Mouse (Mus musculus): ENCODE data around the gene Gnmt. TPM values are rescaled to one million over a fixed set of nuclear protein-coding genes. Genes with fewer than 3 reads are reported as not detected.

The Gnmt gene
- total RNA-seq (2022), result 1 to 10 TPM in 2 of 4 experiments, under 1 TPM in 1, not detected in 1; 0.61 to 1.6 (median 1.2) TPM

DNA sequence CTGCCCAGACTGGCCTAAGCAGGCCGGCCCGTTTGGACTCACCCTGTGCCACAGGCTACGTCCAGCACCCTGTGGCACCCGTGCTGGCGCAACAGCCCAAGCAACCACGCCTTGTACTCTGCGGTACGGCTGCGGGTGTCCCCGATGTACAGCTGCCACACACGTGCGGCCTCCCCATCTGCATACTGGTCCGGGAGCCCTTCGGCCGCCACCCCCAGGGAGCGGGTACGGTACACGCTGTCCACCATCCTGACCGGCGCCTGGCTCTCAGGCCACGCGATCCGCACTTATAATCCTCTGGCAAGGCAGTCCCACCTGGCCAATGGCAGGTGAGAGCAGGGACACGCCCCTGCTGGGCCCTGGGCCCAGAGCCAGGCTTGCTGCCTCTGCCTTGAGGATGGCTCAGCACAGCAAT lies at the start of gene Gnmt:
TSS of gene Gnmt (minus strand) at position 265 of the 415 bp plus-strand sequence.
- DNase-seq (ENCODE audit: low spot score in 2 of 2), result no peak

DNA sequence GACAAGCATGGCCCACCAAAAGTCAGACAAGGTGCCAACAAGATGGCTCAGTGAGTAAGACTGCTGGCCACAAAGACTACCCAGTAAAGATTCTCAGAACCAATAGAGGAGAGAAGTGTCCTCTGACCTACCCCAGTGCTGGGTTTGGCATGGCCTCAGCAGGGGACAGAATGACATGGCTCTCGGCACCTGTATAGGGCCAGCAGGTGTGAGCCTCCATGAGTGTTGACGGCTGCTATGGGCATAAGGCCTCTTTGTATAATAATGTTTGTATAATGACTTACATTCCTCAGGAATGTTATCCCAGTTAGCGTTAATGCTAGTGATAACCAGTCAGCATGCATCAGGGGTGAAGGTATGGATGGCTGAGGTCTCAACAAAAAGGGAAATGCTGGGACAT lies 47.1 kb upstream of the Gnmt start:
- no peak for DNase-seq (ENCODE audit: low spot score in 2 of 2)

DNA sequence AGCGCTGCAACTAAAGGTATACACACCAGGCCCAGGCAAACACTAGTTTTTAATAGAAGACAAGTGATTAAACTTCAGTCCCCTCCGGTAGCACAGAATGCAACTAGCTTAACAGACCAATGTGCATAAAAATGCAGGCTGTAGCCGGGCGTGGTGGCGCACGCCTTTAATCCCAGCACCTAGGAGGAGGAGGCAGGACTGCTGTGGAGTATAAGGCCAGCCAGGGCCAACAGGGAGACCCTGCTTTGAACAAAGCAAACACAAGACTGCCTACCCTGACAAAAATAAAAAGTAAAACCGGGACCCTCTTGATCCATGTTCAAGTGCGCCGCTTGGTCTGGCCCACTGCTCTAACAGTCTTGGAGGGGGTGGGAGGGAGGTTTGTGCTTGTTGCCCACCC lies 46.1 kb upstream of the Gnmt start:
- no peak for DNase-seq (ENCODE audit: low spot score in 2 of 2)

DNA sequence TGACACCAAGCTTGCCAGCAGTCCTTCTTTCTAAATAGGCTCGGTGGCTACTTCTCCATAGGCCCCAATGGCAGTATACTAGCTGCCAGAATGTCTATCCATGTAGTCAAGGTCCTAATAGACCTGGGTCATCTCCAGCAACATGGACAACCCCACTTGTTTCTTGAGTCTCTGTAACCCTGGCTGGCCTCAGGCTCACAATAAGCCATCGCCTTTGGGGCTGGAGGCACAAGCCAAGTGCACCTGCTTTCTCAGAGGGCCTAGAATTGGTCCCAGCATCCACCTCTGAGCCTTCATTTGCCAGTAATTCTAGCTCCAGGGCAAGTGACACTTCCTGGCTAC lies 45.1 kb upstream of the Gnmt start:
- DNase-seq (ENCODE audit: low spot score in 2 of 2), result no peak

DNA sequence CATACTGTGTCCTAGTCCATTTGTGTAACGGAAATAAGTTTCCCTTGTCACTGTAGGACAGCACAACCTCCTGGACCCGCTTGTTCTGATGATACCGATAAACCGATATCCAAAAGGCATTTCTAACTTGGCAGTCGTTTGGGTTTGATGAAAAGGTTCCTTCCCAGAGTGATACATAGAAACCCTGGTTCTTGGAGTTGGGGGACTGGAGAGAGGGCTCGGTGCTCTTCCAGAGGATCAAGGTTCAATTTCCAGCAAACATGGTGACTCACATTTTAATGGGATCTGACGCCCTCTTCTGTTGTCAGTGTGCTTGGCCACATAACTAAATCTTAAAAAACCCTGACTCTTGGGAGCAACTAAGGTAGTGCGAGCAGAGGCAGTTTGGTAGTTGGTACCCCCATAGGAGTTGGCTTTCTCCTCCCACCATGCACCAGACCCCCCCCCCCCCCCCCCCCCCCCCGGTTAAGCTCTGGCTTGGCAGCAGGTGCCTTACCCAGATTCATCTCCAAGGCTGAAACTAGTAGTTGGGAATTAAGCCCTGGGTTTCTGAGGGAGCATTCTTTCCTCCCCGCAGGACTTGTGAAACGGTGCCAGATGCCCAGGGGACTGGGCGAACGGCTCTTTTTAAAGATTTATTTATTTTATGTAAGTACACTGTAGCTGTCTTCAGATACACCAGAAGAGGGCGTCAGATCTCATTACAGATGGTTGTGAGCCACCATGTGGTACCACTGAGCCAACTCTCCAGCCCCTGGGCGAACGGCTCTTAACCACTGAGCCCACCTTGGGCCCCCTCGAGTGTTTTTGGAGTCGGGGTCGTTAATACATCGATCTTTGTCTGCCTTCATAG lies 44.5 kb upstream of the Gnmt start:
- no peak for DNase-seq (ENCODE audit: low spot score in 2 of 2)

DNA sequence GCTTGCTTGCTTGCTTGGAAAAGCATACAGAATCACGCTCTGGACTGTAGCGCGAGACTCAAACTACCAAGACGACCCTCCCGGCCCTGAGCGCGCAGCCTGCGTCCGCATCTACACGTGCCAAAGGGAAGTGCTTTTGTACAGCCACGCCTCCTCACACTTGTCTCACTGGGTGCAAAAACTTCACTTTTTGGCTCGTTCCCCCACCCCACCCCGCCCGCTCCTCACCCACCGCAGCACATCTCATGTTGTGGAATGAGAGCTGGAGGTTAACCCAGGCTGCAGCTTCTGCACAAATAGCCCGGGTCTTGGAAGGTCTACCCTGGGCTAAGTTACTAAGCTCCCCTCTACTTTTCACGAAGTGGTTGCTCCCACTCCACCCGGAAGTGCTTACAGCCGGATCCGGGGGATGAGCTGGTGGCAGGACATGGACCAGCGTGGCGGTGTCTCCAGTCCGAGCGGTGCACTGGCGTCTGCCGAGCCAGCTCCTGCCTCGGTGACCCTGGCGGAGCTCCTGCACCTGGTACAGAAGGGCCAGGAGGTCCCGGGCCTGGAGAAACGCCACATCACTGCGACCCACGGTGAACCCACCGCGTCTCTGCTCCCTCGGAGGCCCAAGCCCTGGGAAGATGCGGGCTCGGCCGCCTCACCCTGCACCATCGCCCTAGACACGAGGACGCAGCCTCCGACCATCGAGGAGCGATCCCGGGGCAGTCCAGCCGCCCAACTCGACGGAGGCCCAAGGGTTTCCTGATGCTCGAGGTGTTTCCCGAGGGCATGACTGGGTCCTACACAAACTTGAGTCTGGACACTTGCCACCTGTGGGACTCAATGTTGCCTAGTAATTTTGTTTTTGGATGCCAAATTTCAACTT lies 43.7 kb upstream of the Gnmt start, which contains the start of gene 2310039H08Rik:
TSS of gene 2310039H08Rik (plus strand) at position 232 of the 874 bp plus-strand sequence.
- DNase-seq (ENCODE audit: low spot score in 2 of 2), result peak; percentile 79 to 81

DNA sequence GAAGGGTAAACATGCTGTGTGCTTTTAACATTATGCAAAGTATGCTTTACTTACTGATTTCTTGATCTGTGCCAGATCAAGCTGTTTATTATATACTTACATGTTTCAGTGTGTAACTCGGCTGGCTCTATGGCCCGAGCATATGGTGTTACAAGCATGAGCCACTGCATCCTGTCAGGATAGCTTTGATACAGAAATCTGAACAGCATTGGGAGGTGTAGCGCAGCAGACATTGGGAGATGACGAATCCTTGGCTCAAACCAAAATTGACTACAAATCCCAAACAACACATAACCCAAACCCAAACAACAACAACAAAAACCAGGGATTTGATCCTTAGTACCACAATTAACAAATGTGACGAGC lies 43.1 kb upstream of the Gnmt start:
- DNase-seq (ENCODE audit: low spot score in 2 of 2), result no peak

DNA sequence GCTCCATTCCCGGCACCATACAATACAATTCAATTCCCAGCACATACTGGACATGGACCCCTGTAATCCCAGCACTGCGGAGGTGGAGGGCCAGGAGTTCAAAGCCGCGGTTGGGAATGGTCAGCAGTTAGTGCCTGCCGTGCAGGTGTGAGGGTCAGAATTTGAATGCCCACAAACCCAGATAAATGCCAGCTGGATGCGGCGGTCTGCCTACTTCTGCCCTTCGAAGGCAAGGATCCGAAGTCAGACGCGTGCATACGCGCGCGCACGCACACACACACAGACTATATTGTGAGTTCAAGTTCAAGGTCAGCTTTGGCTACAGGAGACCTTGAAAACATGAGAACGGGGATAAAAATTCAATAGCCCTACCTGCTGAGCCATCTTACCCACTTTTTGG lies 42.6 kb upstream of the Gnmt start:
- DNase-seq (ENCODE audit: low spot score in 2 of 2), result no peak

DNA sequence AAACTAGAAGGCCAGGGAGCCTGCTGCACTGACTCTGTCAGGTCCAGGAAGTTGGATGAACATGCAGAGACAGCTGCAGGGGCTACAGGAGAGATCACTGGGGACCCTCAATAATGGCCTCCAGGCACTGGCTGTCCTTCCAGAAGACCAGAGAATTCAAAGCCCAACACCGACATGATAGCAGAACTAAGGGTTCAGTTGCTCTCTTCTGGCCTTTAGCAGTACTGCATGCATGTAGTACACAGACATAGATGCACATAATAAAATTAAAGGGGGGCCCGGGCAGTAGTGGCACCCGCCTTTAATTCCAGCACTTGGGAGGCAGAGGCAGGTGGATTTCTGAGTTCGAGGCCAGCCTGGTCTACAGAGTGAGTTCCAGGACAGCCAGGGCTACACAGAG lies 42.1 kb upstream of the Gnmt start:
- no peak for DNase-seq (ENCODE audit: low spot score in 2 of 2)

DNA sequence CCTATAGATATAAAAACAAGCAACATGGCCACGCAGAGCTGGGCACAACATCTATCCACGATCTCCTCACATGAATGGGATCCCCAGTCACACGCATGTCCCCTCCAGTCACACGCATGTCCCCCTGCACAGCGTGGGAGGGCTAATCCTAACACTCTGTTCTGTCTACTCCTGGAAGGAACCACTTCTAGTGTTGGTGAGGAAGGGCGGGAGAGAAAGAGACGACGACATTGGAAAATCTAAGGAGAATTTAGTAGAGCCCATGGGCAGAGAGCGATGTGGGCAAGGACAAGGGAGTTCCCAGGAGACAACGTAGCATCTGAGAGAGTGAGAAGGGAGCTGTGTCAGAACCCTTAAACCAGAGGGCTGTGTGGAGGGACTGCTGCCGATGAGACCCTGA lies 41.6 kb upstream of the Gnmt start:
- no peak for DNase-seq (ENCODE audit: low spot score in 2 of 2)

DNA sequence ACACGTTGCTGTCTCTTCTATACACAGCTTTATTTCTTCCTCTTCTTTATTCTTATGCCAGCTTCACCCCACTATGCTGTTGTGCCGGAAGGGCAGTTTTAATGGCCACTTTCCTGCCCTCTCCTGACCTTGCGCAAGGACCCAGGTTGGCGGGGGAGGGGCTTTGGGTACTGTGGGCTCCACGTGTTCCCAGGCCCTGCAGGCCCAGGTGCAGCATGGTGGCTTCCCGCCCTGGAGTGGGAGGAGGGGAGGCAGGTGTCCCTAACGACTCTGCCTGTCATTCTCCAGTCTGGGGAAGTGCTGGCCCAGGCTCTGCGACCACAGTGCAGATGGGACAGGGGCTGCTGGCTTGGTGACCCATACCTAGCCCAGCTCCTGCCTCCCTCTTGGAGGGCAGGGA lies 38.9 kb upstream of the Gnmt start:
- DNase-seq (ENCODE audit: low spot score in 2 of 2), result no peak

DNA sequence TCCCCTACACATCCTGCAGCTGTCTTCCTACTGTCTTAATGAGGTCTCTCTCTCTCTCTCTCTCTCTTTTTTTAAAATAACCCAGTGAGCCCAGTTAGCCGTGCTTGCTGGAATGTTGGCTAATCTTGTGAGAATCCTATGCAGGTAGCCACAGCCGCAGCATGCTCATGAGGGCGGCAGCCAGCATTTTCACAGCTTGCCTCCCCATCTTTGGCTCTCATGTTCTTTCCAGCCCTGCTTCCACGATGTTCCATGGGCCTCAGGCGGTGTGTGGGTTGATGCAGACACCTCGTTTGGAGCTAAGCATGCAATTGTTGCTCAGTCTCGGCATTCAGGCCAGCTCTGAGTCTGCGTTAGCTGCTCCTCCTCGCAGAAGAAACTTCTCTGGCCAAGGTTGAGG lies 35.9 kb upstream of the Gnmt start:
- DNase-seq (ENCODE audit: low spot score in 2 of 2), result peak in 1 of 2 experiments; percentile 60

DNA sequence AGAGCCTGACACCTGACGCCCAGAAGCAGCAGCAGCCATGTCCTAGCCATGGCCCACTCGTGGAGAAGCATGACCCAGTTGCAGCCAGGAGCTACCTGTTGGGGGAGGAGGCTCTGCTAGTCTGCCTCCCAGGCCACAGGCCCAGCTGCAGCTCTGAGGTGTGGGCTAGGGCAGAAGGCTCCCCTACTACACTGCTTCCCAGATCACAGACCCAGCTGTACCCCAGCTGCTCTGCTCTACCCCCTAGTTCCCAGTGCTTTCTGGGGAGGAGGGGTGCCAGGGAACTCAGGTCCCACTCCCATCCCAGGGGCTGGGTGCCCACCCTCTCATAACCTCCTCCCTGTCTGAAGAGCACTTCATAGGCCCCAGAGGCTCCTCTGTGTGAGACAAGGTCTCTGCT lies 34.6 kb upstream of the Gnmt start, which contains the start of gene Ptcra:
TSS of gene Ptcra (minus strand) at position 169 of the 400 bp plus-strand sequence.
- no peak for DNase-seq (ENCODE audit: low spot score in 2 of 2)

DNA sequence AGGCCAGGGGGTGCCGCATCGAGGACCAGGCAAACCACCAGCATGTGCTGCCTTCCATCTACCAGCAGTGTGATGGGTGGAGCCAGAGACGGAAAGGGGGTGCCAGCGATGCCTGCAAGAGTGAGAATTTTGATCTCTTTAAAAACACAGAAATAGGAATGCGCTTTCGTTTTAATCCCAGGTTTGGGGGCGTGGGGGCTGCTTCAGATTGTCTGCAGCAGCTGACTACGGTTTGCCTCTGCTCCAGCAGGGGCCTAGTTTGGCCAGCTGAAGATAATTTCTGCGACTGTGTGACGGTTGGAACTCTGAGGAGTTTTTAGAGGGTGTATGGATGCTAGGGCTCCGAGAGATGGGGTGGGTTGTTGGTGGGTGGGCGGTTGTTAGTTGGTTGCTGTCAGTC lies 29.8 kb upstream of the Gnmt start:
- DNase-seq (ENCODE audit: low spot score in 2 of 2), result no peak

DNA sequence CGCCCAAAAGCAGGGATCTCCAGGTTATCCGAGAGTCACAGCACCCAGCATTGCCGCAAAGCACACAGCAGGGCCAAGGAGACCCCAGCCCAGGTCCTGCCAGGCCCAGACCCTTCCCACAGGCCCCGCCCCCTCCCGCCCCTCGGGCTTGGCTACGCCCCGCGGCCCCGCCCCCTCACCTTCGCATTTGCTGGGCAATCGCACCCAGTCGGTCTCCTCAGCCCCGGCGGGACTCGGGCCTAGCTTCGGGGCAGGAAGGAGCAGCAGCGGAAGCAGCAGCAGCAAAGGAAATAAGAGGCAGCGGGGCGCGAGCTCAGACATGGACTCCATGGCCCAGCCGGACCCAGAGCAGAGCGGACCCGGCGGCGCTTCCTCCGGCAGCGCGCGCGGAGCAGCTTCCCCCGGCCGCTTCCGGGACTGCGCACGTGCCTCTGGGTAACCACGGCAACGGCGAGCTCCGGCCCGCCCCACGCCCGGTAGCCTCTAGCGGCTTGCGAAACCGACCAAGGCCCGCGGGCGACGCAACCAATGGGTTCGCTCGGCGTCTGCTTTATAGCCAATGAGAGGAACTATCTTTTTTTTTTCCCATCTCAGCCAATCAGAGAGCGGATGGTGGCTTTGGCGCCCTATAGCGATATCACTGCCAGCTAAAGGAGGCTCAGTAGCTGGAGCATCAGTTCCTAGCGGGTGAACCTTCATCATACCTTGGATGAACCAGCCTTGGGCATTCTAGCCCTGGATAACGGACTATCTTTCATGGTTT lies 23.0 kb upstream of the Gnmt start, which contains the start of gene Cnpy3:
TSS of gene Cnpy3 (minus strand) at position 421 of the 763 bp plus-strand sequence.
- DNase-seq (ENCODE audit: low spot score in 2 of 2), result peak; percentile 98

DNA sequence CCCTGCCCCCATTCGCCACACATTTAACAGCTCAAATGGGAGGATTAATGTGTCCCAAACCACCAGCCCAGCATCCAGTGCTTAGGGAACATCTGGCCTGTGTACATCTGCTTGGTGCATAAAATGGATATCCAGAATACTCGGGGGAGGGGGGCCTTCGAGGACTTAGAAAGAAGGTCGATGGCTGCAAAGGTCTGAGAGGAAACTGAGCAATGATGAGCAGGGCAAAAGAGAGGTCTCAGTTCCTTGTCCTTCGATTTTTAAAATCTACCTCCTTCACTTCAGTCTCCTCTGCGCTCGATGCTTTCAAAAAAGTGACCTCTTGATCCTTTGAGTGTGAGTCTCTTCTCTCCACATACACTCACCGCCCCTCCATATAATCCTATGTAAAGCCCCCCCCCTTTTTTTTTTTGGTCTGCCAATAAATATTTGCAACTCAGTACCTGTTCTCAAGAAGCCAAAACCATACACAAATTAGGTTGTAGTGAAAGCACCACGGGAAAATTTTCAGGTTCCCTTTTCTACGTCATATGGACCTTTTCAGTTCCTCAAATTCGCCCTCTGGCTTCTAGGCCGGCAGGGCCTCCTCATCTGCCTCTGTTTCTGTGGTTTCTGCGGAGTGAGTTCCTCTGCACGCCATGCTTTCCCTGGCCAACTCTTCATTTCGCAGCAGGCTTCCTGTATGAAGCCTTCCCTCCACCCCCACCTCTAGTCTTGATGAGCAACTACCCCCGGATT lies 22.3 kb upstream of the Gnmt start:
- peak; percentile 55 to 56 for DNase-seq (ENCODE audit: low spot score in 2 of 2)

DNA sequence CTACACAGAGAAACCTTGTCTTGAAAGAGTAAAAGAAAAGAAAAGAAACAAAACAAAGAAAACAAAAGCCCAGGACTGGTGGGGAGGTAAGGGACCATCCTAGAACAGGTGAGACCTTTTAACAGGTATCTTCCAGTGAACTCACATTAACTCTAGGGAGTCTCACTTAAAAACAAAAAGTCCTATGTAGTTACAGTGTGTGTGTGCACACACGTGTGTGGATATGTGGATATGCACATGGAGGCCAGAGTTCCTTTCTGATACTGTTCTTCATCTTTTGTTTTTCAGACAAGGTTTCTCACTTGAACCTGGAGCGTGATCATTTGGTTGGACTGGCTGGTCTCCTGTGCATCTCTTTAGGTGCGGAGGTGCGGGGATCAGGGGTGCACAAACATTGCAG lies 21.6 kb upstream of the Gnmt start:
- DNase-seq (ENCODE audit: low spot score in 2 of 2), result no peak

DNA sequence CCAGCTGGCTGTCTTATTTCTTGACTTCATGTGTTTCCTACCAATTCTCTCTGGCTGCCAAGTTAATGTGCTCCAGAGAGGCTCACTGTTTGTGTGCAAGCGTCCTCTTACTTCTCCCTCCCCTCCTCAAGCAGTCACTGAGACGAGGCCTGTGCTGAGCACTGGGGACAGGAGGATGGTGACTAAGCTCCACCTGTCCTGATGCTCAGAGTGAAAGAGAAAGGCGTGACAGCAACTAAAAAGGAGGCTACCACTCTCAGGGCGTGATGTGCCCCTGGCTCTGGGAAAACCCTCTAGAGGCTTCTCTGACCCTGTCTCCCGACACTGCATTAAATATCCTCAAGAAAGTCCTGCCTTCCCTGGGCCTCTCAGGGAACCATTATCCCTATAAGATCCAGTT lies 20.3 kb upstream of the Gnmt start:
- no peak for DNase-seq (ENCODE audit: low spot score in 2 of 2)

DNA sequence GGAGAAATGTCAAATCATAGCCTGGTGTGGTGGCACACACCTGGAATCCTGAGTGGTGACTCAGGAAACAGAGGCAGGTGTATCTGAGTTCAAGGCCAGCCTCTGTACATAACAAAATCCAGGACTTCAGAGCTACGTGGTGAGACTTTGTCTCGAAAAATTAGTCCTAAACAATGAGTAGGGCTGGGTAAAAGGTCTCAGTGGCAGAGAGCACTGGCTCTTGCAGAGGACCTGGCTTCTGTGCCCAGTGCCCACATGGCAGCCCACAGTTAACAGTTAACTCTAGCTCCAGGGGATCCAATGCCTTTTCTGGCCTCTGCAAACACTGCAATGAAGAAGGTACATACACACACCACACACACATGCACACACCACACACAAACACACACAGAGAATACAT lies 18.8 kb upstream of the Gnmt start:
- DNase-seq (ENCODE audit: low spot score in 2 of 2), result no peak

DNA sequence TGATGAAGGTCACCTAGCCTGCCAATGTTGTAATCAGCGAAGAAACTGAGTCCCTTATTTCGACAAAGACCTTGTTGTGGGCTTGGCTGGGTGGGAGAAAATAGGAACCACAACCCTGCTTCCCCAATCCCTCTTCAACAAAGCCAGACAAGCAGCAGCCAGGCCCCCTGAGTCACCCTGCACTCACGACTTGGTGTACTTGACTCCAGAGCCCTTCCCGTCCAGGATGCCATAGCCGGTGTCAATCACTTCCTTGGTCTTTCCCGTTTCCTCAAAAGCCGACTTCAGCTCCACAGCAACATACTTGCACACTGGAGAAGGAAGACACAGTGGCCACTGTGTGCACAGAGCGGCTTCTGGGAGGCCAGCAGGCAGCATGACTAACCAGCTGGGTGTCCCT lies 18.3 kb upstream of the Gnmt start:
- no peak for DNase-seq (ENCODE audit: low spot score in 2 of 2)

DNA sequence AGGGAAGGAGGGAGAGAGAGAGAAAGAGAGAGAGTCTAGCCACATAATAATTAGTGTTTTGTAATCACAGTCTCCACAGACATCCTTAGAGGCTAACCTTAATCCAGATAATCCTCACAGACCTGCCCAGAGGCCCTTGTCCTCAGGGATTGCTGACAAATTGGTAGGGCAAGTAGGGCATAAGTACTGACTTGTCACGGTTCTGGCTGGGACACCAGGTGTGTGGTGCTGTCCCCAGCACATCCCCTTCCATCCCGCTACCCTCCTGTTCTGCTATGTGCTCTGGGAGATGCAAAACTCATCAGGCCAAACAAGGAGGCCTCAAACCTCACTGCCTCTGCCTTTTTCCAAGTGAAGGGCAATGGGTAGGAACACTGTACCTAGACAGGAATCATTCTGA lies 16.5 kb upstream of the Gnmt start:
- no peak for DNase-seq (ENCODE audit: low spot score in 2 of 2)

Data from layer of hippocampus, adult 8-10 months (tissue).